Mouse (Mus musculus) left cerebral cortex, adult 11 months (tissue): ENCODE measurements around the gene Kl.

ENCODE experiments used
- DNase-seq: peaks from one replicate; pipeline ENCODE4 v3.0.0; 2022; ENCODE audit warnings: low spot score

The Kl gene

DNA sequence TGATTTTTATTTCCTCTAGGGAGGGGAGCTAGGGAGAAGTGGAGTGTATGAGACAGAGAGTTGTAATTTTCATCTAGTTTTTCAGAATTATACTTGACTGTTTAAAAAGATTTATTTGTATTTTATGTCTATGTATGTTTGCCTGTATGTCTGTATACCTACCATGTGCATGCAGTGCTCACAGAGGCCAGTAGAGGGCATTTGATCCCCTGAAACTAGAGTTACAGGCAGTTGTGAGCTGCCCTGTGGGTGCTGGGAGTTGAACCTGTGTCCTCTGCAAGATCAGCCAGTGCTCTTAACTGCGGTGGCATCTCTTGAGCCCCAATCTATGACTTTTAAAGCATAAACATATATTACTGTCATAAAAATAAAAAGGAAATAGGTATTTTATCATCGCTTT, 15.5 kb downstream of the Kl start:
- no peak for DNase-seq

- DNase-seq: no peak
Measured at GRCm38 (mm10) chr5:150970551-150970950, 18.1 kb downstream of the Kl start.

DNA sequence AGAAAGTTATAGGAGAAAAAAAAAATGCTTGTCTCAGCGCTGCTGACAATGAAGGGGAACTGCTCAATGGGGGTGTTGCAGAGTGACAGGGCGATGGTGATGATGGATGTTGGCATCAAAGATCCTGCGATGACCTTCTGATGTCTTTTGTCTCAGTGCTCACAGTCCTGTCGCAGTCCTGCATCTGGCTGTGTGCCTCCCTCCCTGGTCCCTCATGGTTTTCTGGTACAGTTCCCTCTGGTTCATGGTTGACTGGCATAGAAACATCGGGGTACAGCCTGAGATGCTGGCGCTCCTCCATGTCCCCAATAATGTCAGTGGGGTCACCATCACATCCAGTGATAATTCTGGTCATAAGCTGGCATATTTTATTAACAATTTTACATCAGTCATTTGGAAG, 18.7 kb downstream of the Kl start:
- no peak for DNase-seq

- DNase-seq: no peak
Measured at GRCm38 (mm10) chr5:150974226-150974625, 21.8 kb downstream of the Kl start.

GRCm38 (mm10) chr5:150977383-150977958, 25.1 kb downstream of the Kl start:
- no peak for DNase-seq

GRCm38 (mm10) chr5:150979341-150980136, 27.1 kb downstream of the Kl start:
- DNase-seq: no peak

DNA sequence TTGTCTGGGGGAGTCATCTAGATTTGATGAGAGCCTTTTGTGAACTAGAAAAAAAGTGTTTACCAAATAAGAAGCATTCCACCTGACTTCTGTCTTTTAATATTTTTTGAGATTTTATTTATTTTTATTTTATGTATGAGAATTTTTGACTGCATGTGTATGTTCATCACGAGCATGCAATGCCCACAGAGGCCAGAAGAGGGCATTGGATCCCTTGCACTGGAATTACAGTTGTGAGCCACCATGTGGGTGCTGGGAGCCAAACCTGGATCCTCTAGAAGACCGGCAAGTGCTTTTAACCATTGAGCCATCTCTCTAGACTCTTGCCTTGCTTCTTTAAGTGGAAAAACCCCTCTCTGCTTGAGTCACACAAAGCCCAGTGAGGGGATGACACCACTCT, 29.7 kb downstream of the Kl start:
- DNase-seq: no peak

DNA sequence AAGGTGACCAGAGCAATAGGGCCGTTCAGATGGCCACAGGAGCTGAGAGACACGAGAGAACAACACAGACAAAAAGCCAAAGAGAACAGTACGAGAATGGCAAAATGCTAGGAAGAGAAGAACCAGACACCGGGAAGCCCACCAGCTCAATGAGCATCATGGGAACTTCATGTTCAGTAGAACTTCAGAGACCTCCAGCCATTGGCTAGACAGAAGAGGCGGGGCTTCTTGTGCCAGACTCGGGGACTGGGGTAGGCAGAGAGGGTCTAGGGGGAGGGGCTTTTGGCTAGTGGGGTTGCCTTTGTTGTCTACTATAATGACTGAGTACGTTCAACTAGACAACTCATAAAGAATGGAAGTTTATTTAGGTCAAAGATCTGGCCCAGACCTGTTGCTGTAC, 41.7 kb downstream of the Kl start:
- no peak for DNase-seq

- no peak for DNase-seq
Measured at GRCm38 (mm10) chr5:150996586-150996985, 44.2 kb downstream of the Kl start.

DNA sequence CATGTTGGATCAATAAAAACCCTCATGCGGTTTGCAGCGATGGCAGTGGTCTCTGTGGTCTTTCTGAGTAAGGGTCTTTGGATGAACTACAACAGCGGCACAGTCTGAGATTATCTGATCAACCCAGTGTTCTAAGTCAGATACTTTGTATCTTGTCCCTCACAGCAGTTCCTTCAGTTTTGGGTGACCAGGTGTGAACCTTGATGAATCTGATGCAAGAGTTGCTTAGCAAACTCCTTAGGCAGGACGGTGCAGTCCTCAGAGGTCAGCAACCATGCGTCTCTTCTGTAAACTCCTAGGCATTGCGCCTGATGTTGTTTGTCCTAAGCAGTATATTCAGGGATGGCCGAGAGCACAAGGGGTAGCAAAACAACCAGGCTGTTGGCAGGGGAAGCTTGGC, 48.7 kb downstream of the Kl start:
- no peak for DNase-seq

DNA sequence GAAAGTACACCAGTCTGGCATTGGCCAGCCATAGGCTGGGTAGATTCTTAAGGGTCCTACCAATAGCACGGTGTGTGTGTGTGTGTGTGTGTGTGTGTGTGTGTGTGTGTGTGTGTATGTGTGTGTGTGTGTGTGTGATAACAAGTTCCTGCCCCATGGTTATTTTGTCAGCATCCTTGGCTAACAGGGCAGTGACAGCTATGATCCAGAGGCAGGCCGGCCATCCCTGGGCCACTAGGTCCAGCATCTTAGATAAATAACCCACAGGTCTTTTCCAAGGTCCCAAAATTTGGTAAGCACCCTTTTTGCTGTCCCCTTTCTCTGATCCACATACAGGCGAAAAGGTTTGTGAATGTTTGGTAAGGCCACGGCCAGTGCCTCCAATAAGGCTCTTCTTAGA, 49.6 kb downstream of the Kl start:
- no peak for DNase-seq

- DNase-seq: no peak
Measured at GRCm38 (mm10) chr5:151004216-151004755, 51.9 kb downstream of the Kl start.

GRCm38 (mm10) chr5:151018450-151018849, 66.0 kb downstream of the Kl start:
- DNase-seq: no peak

DNA sequence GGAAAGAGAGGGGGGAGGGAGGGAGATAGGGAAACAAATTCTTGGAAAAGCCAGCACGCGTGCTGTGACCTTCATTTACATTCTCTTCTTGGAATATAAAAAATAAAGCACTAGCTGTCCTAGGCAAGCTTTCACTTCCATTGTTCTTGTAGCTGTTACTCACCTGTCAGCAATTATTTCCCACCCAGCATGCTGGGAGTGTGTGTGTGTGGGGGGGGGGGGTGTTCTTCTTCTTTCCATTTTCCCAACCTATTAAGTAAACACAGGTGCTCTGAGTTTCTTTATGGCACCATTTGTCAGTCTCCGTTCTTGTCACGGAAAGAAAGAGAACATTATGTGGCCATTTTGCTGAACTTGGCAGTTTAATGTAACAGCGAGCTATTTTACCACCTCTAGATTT, 66.6 kb downstream of the Kl start:
- no peak for DNase-seq

GRCm38 (mm10) chr5:151020031-151020820, 67.8 kb downstream of the Kl start:
- no peak for DNase-seq

DNA sequence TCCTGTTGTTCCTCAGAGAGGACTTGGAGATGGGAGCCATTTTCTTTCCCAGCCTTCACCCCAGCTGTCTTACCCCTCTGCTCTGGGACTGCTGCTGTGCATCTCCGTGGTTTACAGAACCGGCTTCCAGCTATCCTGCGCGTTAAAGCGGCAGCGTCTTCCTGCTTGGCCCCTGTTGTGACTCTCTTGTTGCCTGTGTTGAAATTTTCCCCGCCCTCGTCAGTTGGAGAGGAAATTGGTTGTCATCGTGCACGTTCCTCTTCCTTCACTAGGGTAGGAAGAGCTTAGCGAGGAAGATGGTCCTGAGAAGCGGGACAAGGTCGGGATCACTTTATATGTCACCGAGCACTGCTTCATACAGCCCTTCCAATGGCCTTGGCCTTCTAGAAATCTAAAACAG, 68.4 kb downstream of the Kl start:
- no peak for DNase-seq

DNA sequence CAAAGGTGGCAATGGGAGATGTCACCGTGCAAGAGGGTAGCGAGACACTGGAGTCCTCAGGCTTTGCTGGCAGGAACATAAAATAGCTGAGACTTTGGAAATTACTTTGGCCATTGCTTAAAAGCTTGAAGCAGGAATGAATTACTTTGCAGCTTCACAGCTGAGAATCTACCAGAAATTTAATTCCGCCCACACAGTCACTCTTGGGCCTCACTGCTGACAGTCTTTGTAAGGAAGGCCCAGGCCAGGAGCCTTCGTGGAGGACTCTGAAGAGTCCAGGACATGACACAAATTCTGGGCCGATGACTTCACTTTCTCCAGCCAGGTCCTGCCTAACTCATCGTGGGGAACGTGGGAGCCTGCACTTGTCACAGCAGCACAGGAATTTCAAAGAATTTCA, 69.6 kb downstream of the Kl start:
- DNase-seq: no peak

- no peak for DNase-seq
Measured at GRCm38 (mm10) chr5:151022939-151023338, 70.5 kb downstream of the Kl start.

DNA sequence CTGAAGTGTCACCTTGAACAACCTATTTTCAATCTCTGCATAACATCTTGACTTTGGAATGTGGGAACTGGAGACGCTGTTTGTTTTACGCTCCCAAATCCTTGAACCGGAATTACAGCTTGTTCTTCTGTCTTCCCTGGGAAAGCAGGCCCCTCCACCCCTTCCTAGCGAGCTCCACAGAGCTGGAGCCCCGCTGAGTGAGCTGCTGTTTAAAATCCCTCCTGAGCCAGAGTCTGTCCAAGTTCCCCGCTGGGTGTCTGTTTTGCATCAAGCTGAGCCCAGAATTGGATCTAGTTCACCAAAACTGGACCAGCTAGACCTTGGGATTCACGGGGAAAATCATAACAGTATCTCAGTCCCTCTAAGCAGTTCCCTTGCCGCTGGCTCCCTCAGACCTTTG, 71.1 kb downstream of the Kl start:
- DNase-seq: no peak

- DNase-seq: no peak
Measured at GRCm38 (mm10) chr5:151024483-151024882, 72.1 kb downstream of the Kl start.

DNA sequence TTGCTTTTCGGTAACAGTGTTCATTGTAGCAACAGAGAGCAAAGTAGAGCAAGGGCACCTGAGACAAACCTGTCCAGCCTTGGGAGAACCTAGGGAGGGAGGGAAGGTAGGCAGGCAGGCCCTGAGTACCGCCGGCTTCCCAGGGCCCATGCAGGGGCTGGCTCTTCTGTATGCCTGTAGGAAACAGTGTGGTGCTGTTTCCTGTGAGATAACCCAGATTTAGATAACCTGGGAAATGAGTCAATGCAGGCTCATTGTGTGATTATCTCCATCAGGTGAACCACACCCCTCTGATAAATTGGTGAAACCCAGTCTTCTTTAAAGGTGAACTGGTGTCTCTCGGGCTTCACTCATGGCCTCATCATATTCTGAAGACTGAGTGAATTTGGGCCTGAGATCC, 73.7 kb downstream of the Kl start:
- DNase-seq: no peak

DNA sequence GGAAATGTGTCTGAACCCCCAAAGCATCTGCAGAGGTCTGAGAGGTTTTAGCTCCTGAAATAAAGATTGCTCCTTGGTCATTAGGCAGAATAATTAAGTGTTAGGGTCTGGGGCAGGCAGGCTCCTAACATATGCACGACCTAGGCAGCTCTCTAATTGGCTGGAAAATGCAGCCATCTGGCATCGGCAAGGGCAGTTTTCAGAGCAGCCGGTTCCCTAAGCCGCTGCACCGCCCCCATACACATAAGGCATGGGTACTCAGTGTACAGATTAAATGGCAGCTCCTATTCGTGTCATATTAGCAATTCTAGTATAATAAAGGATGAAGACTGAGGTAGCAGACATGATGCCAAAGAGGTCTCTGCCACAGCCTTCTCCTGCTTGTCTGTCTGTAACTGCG, 74.8 kb downstream of the Kl start:
- DNase-seq: no peak

DNA sequence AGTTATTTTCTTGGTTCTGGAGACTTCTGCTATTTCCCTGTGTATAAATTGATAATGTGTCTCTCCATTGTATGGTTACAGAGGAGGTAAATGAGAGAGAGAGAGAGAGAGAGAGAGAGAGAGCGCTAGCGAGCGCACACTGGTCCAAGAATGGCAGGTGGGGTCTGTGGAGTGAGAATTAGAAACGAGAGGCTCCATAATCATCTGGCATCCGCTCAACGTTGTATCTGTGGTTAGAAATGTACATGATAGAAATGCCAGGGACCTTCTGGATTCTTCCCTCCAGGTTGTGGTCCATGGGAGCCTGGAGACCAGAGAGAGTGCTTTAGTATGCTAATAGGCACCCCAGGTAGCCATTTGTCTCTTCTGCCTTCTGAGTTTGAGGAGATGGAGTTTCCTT, 76.5 kb downstream of the Kl start:
- no peak for DNase-seq
